8 mouse cellular contexts compared by ENCODE assay signal in genomic region chr2:75661106-75661505, GRCm38 (mm10). TPM values are rescaled to one million over a fixed set of nuclear protein-coding genes. Genes with fewer than 3 reads are reported as not detected.
DNase-seq lines count a peak whose midpoint lies in the region; ATAC-seq and TF ChIP-seq lines count a peak whose summit lies in the region.

No protein-coding gene starts in this region.

- WGBS in lung, postnatal 0 days = 14% methylated on average over 2 of the region's 2 CpGs
- WGBS in forebrain, embryonic 15.5 days = 43% methylated on average over 2 of the region's 2 CpGs
- WGBS in liver, embryonic 11.5 days = 35% methylated on average over 2 of the region's 2 CpGs
- 11% methylated on average over 2 of the region's 2 CpGs for WGBS in stomach, embryonic 16.5 days

- DNase-seq in lung, postnatal 0 days (ENCODE audit: low spot score) = no peak
- no peak for DNase-seq in lung, postnatal 4 days
- no peak for DNase-seq in liver, embryonic 11.5 days (ENCODE audit: low spot score)
- no peak for DNase-seq in thymus, postnatal 36 days
- DNase-seq in cerebellum, postnatal 25 days = no peak
- DNase-seq in embryo, embryonic 10 days (ENCODE audit: low spot score) = no peak

- H3K4me2 ChIP-seq in lung, postnatal 0 days (replicated peaks; ENCODE audit: low read depth, low read length) = peak overlapping the region; percentile 53
- H3K4me2 ChIP-seq in forebrain, embryonic 15.5 days (replicated peaks) = peak overlapping the region; percentile 72
- peak overlapping the region; percentile 81 for H3K4me2 ChIP-seq in liver, embryonic 11.5 days
- peak overlapping the region; percentile 90 for H3K4me2 ChIP-seq in stomach, embryonic 16.5 days (ENCODE audit: low read depth, low read length)

- no peak for TF ChIP-seq EP300 in lung, postnatal 0 days (IDR thresholded peaks at IDR 0.05)

- H3K4me1 ChIP-seq in lung, postnatal 0 days (ENCODE audit: insufficient read depth, low read depth, low read length) = peaks cover 9% of the 10 kb centered on the region; the same call in 1 of the 2 replicates
- peaks cover 24% of the 10 kb centered on the region for H3K4me1 ChIP-seq in forebrain, embryonic 15.5 days
- H3K4me1 ChIP-seq in liver, embryonic 11.5 days (replicated peaks; ENCODE audit: control insufficient read depth, insufficient read depth, low read length) = peaks cover 15% of the 10 kb centered on the region
- H3K4me1 ChIP-seq in stomach, embryonic 16.5 days (ENCODE audit: control insufficient read depth, insufficient read depth, low read length) = peaks cover 13% of the 10 kb centered on the region; the same call in 1 of the 2 replicates

- no peaks in the 10 kb centered on the region for H3K9me3 ChIP-seq in lung, postnatal 0 days (ENCODE audit: low read length)
- H3K9me3 ChIP-seq in forebrain, embryonic 15.5 days = no peaks in the 10 kb centered on the region
- H3K9me3 ChIP-seq in liver, embryonic 11.5 days (ENCODE audit: control insufficient read depth, low read length) = no peaks in the 10 kb centered on the region
- no peaks in the 10 kb centered on the region for H3K9me3 ChIP-seq in stomach, embryonic 16.5 days (replicated peaks; ENCODE audit: control insufficient read depth, low read length)

- peak overlapping the region; percentile 97; the same call in 1 of the 2 replicates for H3K9ac ChIP-seq in lung, postnatal 0 days (replicated peaks; ENCODE audit: low read depth)
- peak overlapping the region; percentile 86; the same call in 1 of the 2 replicates for H3K9ac ChIP-seq in forebrain, embryonic 15.5 days (replicated peaks)
- peak overlapping the region; percentile 100 for H3K9ac ChIP-seq in liver, embryonic 11.5 days (ENCODE audit: low read depth, low read length)
- H3K9ac ChIP-seq in stomach, embryonic 16.5 days (ENCODE audit: low read length) = peak overlapping the region; percentile 100

- H3K27ac ChIP-seq in lung, postnatal 0 days (ENCODE audit: low read length) = no peak overlapping the region
- no peak overlapping the region for H3K27ac ChIP-seq in forebrain, embryonic 15.5 days (replicated peaks)
- H3K27ac ChIP-seq in liver, embryonic 11.5 days (ENCODE audit: low read depth, low read length) = peak overlapping the region; percentile 99; the same call in 1 of the 2 replicates
- no peak overlapping the region for H3K27ac ChIP-seq in stomach, embryonic 16.5 days (ENCODE audit: low read length)

- no peak for ATAC-seq in lung, postnatal 0 days
- no peak for ATAC-seq in forebrain, embryonic 15.5 days (replicated peaks)
- ATAC-seq in liver, embryonic 11.5 days (replicated peaks; ENCODE audit: low FRiP score) = no peak
- ATAC-seq in stomach, embryonic 16.5 days (ENCODE audit: insufficient read depth, low FRiP score) = no peak

- H3K27me3 ChIP-seq in lung, postnatal 0 days (replicated peaks; ENCODE audit: insufficient read depth, low read length) = no peaks in the 10 kb centered on the region
- no peaks in the 10 kb centered on the region for H3K27me3 ChIP-seq in forebrain, embryonic 15.5 days
- H3K27me3 ChIP-seq in liver, embryonic 11.5 days (replicated peaks; ENCODE audit: control insufficient read depth, insufficient read depth, low read length) = no peaks in the 10 kb centered on the region
- H3K27me3 ChIP-seq in stomach, embryonic 16.5 days (ENCODE audit: control insufficient read depth, insufficient read depth, low read length) = no peaks in the 10 kb centered on the region

- H3K36me3 ChIP-seq in lung, postnatal 0 days (ENCODE audit: insufficient read depth, low read length) = peaks cover 23% of the 10 kb centered on the region
- peaks cover 27% of the 10 kb centered on the region for H3K36me3 ChIP-seq in forebrain, embryonic 15.5 days
- H3K36me3 ChIP-seq in liver, embryonic 11.5 days (ENCODE audit: control insufficient read depth, insufficient read depth, low read length) = peaks cover 29% of the 10 kb centered on the region
- H3K36me3 ChIP-seq in stomach, embryonic 16.5 days (ENCODE audit: control insufficient read depth, insufficient read depth, low read length) = peaks cover 12% of the 10 kb centered on the region

- no peak for TF ChIP-seq CTCF in lung, postnatal 0 days (IDR thresholded peaks at IDR 0.05)

- peak overlapping the region; percentile 97 for H3K4me3 ChIP-seq in lung, postnatal 0 days (ENCODE audit: low read depth, low read length)
- H3K4me3 ChIP-seq in forebrain, embryonic 15.5 days = peak overlapping the region; percentile 62
- peak overlapping the region; percentile 96 for H3K4me3 ChIP-seq in liver, embryonic 11.5 days (ENCODE audit: low read depth, low read length)
- peak overlapping the region; percentile 75 for H3K4me3 ChIP-seq in stomach, embryonic 16.5 days (replicated peaks; ENCODE audit: low read length)

RNA-seq across cellular contexts. Expression of gene Hnrnpa3, which starts 2.0 kb away (rescaled TPM):
- polyA plus RNA-seq in lung, postnatal 0 days (2015; fragmentation: Nextera tagmentation; extraction: Ambion mirVana) = 114 and 129 TPM in 2 replicates
- polyA plus RNA-seq in forebrain, embryonic 15.5 days (2015; fragmentation: Nextera tagmentation; extraction: Ambion mirVana) = 256 and 258 TPM in 2 replicates
- polyA plus RNA-seq in liver, embryonic 11.5 days (2014; fragmentation: Nextera tagmentation; extraction: Ambion mirVana) = 222 and 234 TPM in 2 replicates
- 194 and 260 TPM in 2 replicates for polyA plus RNA-seq in stomach, embryonic 16.5 days (2015; fragmentation: Nextera tagmentation; extraction: Ambion mirVana)

RNA-seq across cellular contexts. Expression of gene Nfe2l2, which starts 43.3 kb away (rescaled TPM):
- 116 and 151 TPM in 2 replicates for polyA plus RNA-seq in lung, postnatal 0 days (2015; fragmentation: Nextera tagmentation; extraction: Ambion mirVana)
- 13.3 and 14.3 TPM in 2 replicates for polyA plus RNA-seq in forebrain, embryonic 15.5 days (2015; fragmentation: Nextera tagmentation; extraction: Ambion mirVana)
- polyA plus RNA-seq in liver, embryonic 11.5 days (2014; fragmentation: Nextera tagmentation; extraction: Ambion mirVana) = 69.6 and 77.5 TPM in 2 replicates
- polyA plus RNA-seq in stomach, embryonic 16.5 days (2015; fragmentation: Nextera tagmentation; extraction: Ambion mirVana) = 128 and 142 TPM in 2 replicates
